Mouse (Mus musculus): ENCODE results near the gene Syt1.

DNA sequence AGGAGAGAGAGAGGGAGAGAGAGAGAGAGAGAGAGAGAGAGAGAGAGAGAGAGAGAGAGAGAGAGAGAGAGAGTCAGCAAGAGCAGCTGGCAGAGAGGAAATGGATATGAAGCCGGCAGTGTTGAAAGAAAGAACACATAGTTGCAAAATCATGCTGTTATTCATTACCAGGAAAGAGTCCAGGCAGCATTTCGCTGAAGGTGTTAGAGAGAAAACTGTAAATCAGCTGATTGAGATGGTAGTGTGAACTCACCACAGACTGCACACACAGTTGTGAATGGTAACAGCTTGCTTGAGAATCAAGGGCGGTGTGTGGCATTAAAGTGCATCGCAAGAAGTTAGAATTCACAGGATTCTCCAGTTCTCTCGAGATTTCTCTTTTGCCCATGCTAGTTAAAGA, 300.3 kb downstream of the Syt1 start:
- TF ChIP-seq CTCF (IDR thresholded peaks at IDR 0.05; ENCODE audit: control insufficient read depth, insufficient read depth, insufficient replicate concordance, low read depth, low read length): no peak
- no peak for TF ChIP-seq POLR2A (IDR thresholded peaks at IDR 0.05; ENCODE audit: control insufficient read depth, low read depth, low read length)

Measured in testis, adult 2 months (tissue).